Mouse (Mus musculus): ENCODE data around the gene Rev1. TPM values are rescaled to one million over a fixed set of nuclear protein-coding genes. Genes with fewer than 3 reads are reported as not detected.

Gene Rev1
- 17.6 and 19.9 TPM in 2 replicates for polyA plus RNA-seq (2015; fragmentation: Nextera tagmentation; extraction: Ambion mirVana)

DNA sequence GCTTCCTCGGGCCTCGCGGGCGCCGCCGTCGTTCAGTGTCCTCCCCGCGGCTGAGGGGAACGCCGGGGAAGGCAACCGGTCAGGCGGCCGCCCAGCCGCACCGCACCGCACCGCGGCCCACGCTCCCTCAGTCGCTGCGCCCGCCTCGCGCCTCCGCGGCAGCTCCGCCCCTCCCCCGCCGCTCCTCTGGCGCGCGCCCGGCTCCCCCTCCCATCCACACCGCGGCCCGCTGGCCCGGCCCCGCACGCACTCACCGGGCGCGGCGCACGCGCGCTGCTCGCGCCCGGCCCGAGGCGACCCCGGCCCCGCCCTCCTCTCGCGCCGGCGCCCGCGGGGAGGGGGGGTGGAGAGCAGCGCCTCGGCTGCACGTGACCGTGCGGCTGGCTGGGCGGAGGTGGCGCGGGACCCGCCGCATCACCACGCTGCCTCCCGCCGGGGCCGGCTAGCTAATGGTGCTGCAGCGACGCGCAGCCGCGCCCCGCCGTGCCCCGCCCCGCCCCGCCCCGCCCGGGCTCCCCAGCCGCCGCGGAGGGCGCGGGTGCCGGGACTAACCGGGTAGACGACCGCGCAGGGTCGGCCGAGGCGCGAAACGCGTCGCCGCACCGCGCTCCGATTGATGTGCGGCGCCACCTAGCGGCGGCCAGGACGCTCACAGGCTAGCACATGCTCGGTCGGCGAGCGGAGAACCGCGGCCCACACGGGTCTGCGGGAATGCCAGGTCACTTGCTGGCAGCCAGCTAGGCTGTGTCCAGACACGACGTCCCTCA lies at the start of gene Rev1:
Rev1 (minus strand) TSS at position 301 of the 767 bp plus-strand sequence.

Other genes starting within 250 kb of the Rev1 start
- 27.4 and 28.6 TPM in 2 replicates for gene Mitd1, start 239.4 kb downstream of the Rev1 start, polyA plus RNA-seq (2015; fragmentation: Nextera tagmentation; extraction: Ambion mirVana)
- 208 and 214 TPM in 2 replicates for gene Mrpl30, start 239.3 kb downstream of the Rev1 start, polyA plus RNA-seq (2015; fragmentation: Nextera tagmentation; extraction: Ambion mirVana)
- gene Lyg2, start 213.3 kb downstream of the Rev1 start, polyA plus RNA-seq (2015; fragmentation: Nextera tagmentation; extraction: Ambion mirVana): not detected in 2 replicates
- not detected in 2 replicates for gene Lyg1, start 172.0 kb downstream of the Rev1 start, polyA plus RNA-seq (2015; fragmentation: Nextera tagmentation; extraction: Ambion mirVana)
- gene Txndc9, start 131.9 kb downstream of the Rev1 start, polyA plus RNA-seq (2015; fragmentation: Nextera tagmentation; extraction: Ambion mirVana): 78.2 and 82.0 TPM in 2 replicates
- 25.9 and 26.9 TPM in 2 replicates for gene Eif5b, start 131.8 kb downstream of the Rev1 start, polyA plus RNA-seq (2015; fragmentation: Nextera tagmentation; extraction: Ambion mirVana)

All from spleen, postnatal 0 days (tissue).